Mouse (Mus musculus) lung, embryonic 14.5 days (tissue): Measurements from ENCODE around the gene G6pc3. TPM values are rescaled to one million over a fixed set of nuclear protein-coding genes. Genes with fewer than 3 reads are reported as not detected.

Experiments
- ATAC-seq: fragments of 200-750 bp; cut with Nextera tagmentation; 2 replicates; pipeline ENCODE4 v1.8.0; 2017; ENCODE audit warnings: mild to moderate bottlenecking, moderate TSS enrichment, moderate library complexity; ENCODE audit not compliant: insufficient read depth
- DNase-seq: peaks from one replicate; pipeline ENCODE4 v3.0.0-alpha.2; 2015
- H3K27ac ChIP-seq: fragments of 300-500 bp; sonication (generic); 2 replicates; pipeline ENCODE4 v1.5.1; 2014; ENCODE audit warnings: low read depth, mild to moderate bottlenecking, moderate library complexity
- H3K27me3 ChIP-seq: fragments of 300-500 bp; sonication (generic); 2 replicates; pipeline ENCODE4 v1.6.1; 2014; ENCODE audit warnings: low read length, control low read depth; ENCODE audit not compliant: insufficient read depth
- H3K36me3 ChIP-seq: fragments of 300-500 bp; sonication (generic); 2 replicates; pipeline ENCODE4 v1.6.1; 2014; ENCODE audit warnings: control low read depth; ENCODE audit not compliant: insufficient read depth
- H3K4me1 ChIP-seq: fragments of 300-500 bp; sonication (generic); 2 replicates; pipeline ENCODE4 v1.6.1; 2014; ENCODE audit warnings: antibody characterized with exemption, control low read depth; ENCODE audit not compliant: insufficient read depth
- H3K4me2 ChIP-seq: fragments of 300-500 bp; sonication (generic); 2 replicates; pipeline ENCODE4 v1.6.1; 2014; ENCODE audit warnings: mild to moderate bottlenecking
- H3K4me3 ChIP-seq: fragments of 300-500 bp; sonication (generic); 2 replicates; pipeline ENCODE4 v1.5.1; 2014; ENCODE audit warnings: low read depth, low read length
- H3K9ac ChIP-seq: fragments of 300-500 bp; sonication (generic); 2 replicates; pipeline ENCODE4 v1.6.1; 2014
- H3K9me3 ChIP-seq: fragments of 300-500 bp; sonication (generic); 2 replicates; pipeline ENCODE4 v1.6.1; 2016; ENCODE audit warnings: low read depth, low read length, control low read depth
- CTCF ChIP-seq: IDR thresholded peaks from 2 replicates; pipeline ENCODE4 v1.5.1; 2016; ENCODE audit warnings: antibody characterized with exemption, low read depth
- WGBS: fragments of 180-500 bp; shearing (Covaris S2); extraction: QIAGEN DNeasy Blood & Tissue Kit; methylation state at CpG from one replicate; pipeline ENCODE4 v1.1.7; 2014; 5-methylcytosine and 5-hydroxymethylcytosine counted together
- polyA plus RNA-seq: library from polyadenylated mRNA; unstranded; fragments of >200 nt; fragmentation: Nextera tagmentation; extraction: Ambion mirVana; gene quantifications from 2 replicates; pipeline ENCODE4 v1.2.1, GENCODE M21; 2014

The G6pc3 gene
- polyA plus RNA-seq, 1 experiment from 2014 or later, result 34.5 TPM

DNA sequence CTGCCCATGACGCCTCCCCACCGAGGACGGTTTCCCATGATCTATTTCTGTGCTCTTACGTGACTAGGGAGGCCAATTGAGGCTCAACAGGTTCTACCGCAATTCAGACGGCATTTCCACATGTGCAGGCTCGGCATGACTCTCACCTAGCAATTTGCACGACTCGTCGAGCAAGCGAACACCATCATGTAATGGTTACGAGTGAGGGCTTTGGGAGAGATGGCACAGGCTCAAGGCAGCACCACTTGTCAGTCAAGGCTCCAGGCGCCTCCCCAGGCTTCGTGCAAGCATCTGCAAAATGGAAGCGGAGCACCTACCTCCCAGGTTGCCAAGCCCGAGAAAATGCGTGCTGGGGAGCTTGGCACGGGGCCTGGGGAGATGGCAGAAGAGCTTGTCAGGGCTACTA lies 22.5 kb downstream of the G6pc3 start:
- Histone ChIP-seq H3K4me1 (peaks cover 60% of the 10 kb centered on the region), H3K36me3 (0 out of 2 replicates have a peak, but pooled peaks cover 6% of the 10 kb centered on the region), H3K4me3 (no peak overlapping the region), H3K27ac (no peak overlapping the region), H3K4me2 (no peak overlapping the region), H3K9ac (no peak overlapping the region), H3K27me3 (no peaks in the 10 kb centered on the region), H3K9me3 (no peaks in the 10 kb centered on the region)
- 43% methylated on average over 18 of the region's 18 CpGs for WGBS
- no peak for TF ChIP-seq CTCF
- DNase-seq (peak; percentile 29), ATAC-seq (no peak)

DNA sequence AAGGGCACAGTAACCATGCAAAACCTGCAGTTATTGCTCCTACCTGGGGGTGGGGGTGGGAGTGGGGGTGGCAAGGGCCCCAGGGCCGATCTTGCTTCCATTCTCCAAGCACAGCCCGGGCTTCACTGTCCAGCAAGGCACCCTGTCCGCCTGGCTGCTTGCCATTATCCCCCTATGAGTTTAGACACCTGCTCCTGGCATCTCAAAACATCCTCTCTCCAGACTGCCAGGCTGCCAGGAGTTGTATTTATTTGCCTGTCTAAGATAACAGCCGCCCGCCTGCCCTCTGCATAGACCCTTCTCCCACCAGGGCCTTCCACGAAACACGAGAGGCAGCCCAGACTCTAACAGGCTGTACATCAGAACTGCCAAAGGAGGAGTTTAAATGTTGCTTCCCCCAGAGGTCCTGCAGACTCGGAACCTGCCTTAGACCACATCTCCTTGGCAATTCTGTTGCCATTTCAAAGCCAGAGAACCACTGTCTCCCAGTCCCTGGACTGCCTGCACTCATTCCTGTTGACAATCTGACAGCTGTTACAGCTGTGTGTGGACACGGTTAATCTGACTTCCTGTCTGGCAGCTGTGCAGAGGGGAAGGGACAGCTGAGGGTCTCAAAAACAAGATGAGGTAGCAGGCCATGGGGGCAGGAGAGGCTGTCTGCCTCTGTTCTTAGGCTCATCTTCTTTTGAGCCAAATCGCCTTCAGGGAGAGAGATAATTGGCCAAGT lies 25.2 kb downstream of the G6pc3 start:
- Histone ChIP-seq H3K27me3 (no peaks in the 10 kb centered on the region), H3K4me1 (peaks cover 68% of the 10 kb centered on the region), H3K27ac (peak overlapping the region; percentile 85; the same call in 1 of the 2 replicates), H3K4me3 (no peak overlapping the region), H3K9me3 (no peaks in the 10 kb centered on the region), H3K9ac (peak overlapping the region; percentile 21; the same call in 1 of the 2 replicates), H3K36me3 (0 out of 2 replicates have a peak, but pooled peaks cover 4% of the 10 kb centered on the region), H3K4me2 (peak overlapping the region; percentile 90; the same call in 1 of the 2 replicates)
- WGBS, result 23% methylated on average over 10 of the region's 10 CpGs
- DNase-seq, result peak; percentile 69
- TF ChIP-seq CTCF, result no peak
- no peak for ATAC-seq

DNA sequence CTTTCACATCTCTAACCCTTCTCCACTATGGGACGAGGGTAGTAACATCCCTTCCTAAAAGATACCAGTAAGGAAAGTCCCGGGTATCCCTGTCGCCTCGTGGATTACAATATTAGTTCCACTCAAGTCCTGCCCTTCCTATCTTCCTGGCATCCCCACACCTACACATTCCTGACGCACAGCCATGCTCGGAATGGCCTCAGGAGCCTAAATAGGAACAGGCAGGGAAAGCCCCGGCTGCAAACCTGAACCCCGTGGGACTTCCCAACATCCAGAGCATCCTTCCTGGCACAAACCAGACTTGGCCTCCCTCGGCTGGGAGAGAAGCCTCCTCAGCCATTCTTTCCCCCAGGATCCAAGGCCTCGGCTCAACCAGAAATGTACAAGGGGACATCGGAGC lies 26.1 kb downstream of the G6pc3 start:
- Histone ChIP-seq H3K4me1 (peaks cover 74% of the 10 kb centered on the region), H3K27ac (peak overlapping the region; percentile 85), H3K36me3 (0 out of 2 replicates have a peak, but pooled peaks cover 4% of the 10 kb centered on the region), H3K9me3 (no peaks in the 10 kb centered on the region), H3K4me3 (peak overlapping the region; percentile 13; the same call in 1 of the 2 replicates), H3K27me3 (no peaks in the 10 kb centered on the region), H3K9ac (peak overlapping the region; percentile 24; the same call in 1 of the 2 replicates), H3K4me2 (peak overlapping the region; percentile 90)
- ATAC-seq (no peak), DNase-seq (no peak)
- no peak for TF ChIP-seq CTCF
- WGBS, result 54% methylated on average over 11 of the region's 11 CpGs

DNA sequence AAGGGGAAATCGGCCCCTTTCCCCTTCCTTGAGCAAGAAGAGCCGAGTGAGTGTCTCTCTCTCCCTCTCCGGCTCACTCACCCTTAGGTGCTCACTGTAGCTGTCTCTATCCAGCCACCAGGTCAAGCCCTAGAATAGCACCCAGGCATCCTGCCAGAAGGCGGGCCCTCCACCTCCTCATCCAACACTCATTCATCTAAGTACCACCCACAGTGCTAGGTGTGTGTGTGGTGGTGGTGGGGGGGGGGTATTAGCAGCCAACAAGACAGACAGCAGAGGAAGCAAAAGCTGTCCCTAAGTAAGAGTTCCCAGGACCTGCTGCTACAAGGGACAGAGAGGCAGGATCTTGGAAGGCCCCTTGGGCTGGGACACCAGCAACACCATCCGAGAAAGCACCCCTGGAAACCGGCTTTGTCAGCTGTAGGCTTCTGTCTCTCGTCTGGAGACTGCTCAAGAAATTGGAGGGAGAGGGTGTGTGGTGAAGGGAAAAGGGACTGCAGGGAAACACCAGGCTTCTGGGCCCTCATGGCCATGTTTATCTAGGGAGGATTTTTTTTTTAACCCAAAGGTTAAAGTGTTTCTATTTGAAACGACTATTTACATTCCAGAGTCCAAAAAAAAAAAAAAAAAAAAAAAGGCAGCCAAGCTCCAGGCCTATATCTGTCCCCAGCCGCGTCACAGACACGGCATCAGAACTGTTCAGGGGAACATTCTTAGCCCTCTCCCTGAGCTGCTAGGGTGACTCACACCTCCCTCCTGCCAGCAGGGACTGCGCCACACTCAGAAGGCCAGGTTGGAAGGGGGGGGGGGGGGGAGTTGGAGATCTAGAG lies 26.9 kb downstream of the G6pc3 start:
- Histone ChIP-seq H3K4me3 (peak overlapping the region; percentile 54), H3K4me2 (peak overlapping the region; percentile 90), H3K27me3 (no peaks in the 10 kb centered on the region), H3K9me3 (no peaks in the 10 kb centered on the region), H3K4me1 (peaks cover 74% of the 10 kb centered on the region), H3K27ac (peak overlapping the region; percentile 85), H3K9ac (peak overlapping the region; percentile 24; the same call in 1 of the 2 replicates), H3K36me3 (0 out of 2 replicates have a peak, but pooled peaks cover 4% of the 10 kb centered on the region)
- 10% methylated on average over 12 of the region's 12 CpGs for WGBS
- ATAC-seq (peak; percentile 66), DNase-seq (peak; percentile 83)
- no peak for TF ChIP-seq CTCF

DNA sequence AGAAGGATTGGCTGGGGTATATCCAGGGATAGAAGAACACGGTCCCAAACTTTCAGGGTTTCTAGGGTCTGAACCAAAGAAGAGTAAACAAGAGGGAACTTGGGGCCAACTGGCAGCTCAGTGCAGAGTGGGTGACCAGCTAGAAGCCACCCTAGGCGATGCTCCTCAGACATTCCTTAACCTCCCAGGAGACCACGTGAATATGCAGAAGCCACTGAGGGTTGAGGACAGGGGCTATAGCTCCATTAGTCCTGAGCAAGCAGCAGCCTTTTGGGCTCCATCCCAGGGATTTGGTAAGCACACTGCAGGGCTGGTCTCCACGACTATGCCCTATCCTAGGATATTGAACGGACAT lies 27.4 kb downstream of the G6pc3 start:
- ATAC-seq (peak; percentile 38), DNase-seq (peak; percentile 46)
- H3K27ac ChIP-seq, result peak overlapping the region; percentile 85
- H3K4me3 ChIP-seq, result peak overlapping the region; percentile 54
- peak overlapping the region; percentile 90 for H3K4me2 ChIP-seq
- no peaks in the 10 kb centered on the region for H3K9me3 ChIP-seq
- H3K36me3 ChIP-seq, result no peaks in the 10 kb centered on the region
- TF ChIP-seq CTCF, result no peak
- 10% methylated on average over 5 of the region's 5 CpGs for WGBS
- peaks cover 70% of the 10 kb centered on the region for H3K4me1 ChIP-seq
- H3K27me3 ChIP-seq, result no peaks in the 10 kb centered on the region
- peak overlapping the region; percentile 56; the same call in 1 of the 2 replicates for H3K9ac ChIP-seq

DNA sequence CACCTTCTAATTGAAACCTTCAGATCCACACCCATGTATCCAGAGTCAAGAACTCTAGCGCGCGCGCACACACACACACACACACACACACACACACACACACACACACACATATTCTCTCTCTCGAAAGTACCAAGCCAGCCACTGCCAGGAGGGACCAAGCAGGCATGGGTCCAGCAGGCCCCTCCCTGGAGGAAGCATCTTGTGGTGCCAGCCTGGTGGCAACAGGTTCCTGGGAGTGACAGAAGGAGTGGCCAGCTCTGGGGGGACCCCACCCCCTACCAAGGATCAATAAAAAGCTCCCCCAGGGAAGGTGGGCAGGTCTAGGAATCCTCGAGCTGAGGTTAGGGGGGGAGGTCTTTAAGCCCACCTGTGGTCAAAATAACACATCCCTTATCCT lies 28.0 kb downstream of the G6pc3 start:
- Histone ChIP-seq H3K27me3 (no peaks in the 10 kb centered on the region), H3K4me2 (peak overlapping the region; percentile 90), H3K9ac (peak overlapping the region; percentile 56; the same call in 1 of the 2 replicates), H3K27ac (peak overlapping the region; percentile 85), H3K9me3 (no peaks in the 10 kb centered on the region), H3K4me3 (peak overlapping the region; percentile 54), H3K4me1 (peaks cover 65% of the 10 kb centered on the region), H3K36me3 (no peaks in the 10 kb centered on the region)
- ATAC-seq (no peak), DNase-seq (no peak)
- WGBS, result 59% methylated on average over 6 of the region's 6 CpGs
- no peak for TF ChIP-seq CTCF
